Mouse (Mus musculus): ENCODE results near the gene Gys1. TPM values are rescaled to one million over a fixed set of nuclear protein-coding genes. Genes with fewer than 3 reads are reported as not detected.

Gys1 gene
- polyA plus RNA-seq, 1 experiment from 2014 or later = 44.9 TPM

- no peak for DNase-seq (ENCODE audit: low spot score)
- H3K4me1 ChIP-seq = peaks cover 22% of the 10 kb centered on the region
- peaks cover 58% of the 10 kb centered on the region for H3K36me3 ChIP-seq
- H3K27ac ChIP-seq = no peak overlapping the region
- H3K4me3 ChIP-seq = no peak overlapping the region
- H3K27me3 ChIP-seq (ENCODE audit: low read depth, poor library complexity, severe bottlenecking) = peaks cover 61% of the 10 kb centered on the region
- no peaks in the 10 kb centered on the region for H3K9me3 ChIP-seq (replicated peaks)
- WGBS = 91% methylated on average over 14 of the region's 14 CpGs
Measured at GRCm38 (mm10) chr7:45421194-45421593, 13.4 kb upstream of the Gys1 start.

GRCm38 (mm10) chr7:45426556-45426955, 8.1 kb upstream of the Gys1 start:
- Histone ChIP-seq H3K9me3 (replicated peaks) (no peaks in the 10 kb centered on the region), H3K27ac (no peak overlapping the region), H3K4me3 (no peak overlapping the region), H3K36me3 (peaks cover 100% of the 10 kb centered on the region), H3K27me3 (ENCODE audit: low read depth, poor library complexity, severe bottlenecking) (peaks cover 7% of the 10 kb centered on the region), H3K4me1 (no peaks in the 10 kb centered on the region)
- WGBS = 95% methylated on average over 8 of the region's 8 CpGs
- no peak for DNase-seq (ENCODE audit: low spot score)

- H3K36me3 ChIP-seq = peaks cover 41% of the 10 kb centered on the region
- no peak for DNase-seq (ENCODE audit: low spot score)
- H3K27me3 ChIP-seq (ENCODE audit: low read depth, poor library complexity, severe bottlenecking) = no peaks in the 10 kb centered on the region
- peak overlapping the region; percentile 88 for H3K27ac ChIP-seq
- WGBS = under 1% methylated on average over 7 of the region's 7 CpGs
- peak overlapping the region; percentile 78 for H3K4me3 ChIP-seq
- H3K4me1 ChIP-seq = peaks cover 52% of the 10 kb centered on the region
- no peaks in the 10 kb centered on the region for H3K9me3 ChIP-seq (replicated peaks)
Measured at GRCm38 (mm10) chr7:45433835-45434202, 825 bp upstream of the Gys1 start.

- 2% methylated on average over 16 of the region's 16 CpGs for WGBS
- peaks cover 52% of the 10 kb centered on the region for H3K4me1 ChIP-seq
- H3K27ac ChIP-seq = peak overlapping the region; percentile 88
- peaks cover 38% of the 10 kb centered on the region for H3K36me3 ChIP-seq
- no peak for DNase-seq (ENCODE audit: low spot score)
- H3K4me3 ChIP-seq = peak overlapping the region; percentile 78
- no peaks in the 10 kb centered on the region for H3K9me3 ChIP-seq (replicated peaks)
- H3K27me3 ChIP-seq (ENCODE audit: low read depth, poor library complexity, severe bottlenecking) = no peaks in the 10 kb centered on the region
Measured at GRCm38 (mm10) chr7:45435038-45435437, 394 bp downstream of the Gys1 start.

GRCm38 (mm10) chr7:45436444-45436843, 1.8 kb downstream of the Gys1 start:
- H3K27ac ChIP-seq = no peak overlapping the region; the same call in 1 of the 2 replicates
- peak overlapping the region; percentile 35; the same call in 1 of the 2 replicates for H3K4me3 ChIP-seq
- WGBS = 93% methylated on average over 5 of the region's 5 CpGs
- no peak for DNase-seq (ENCODE audit: low spot score)
- no peaks in the 10 kb centered on the region for H3K9me3 ChIP-seq (replicated peaks)
- peaks cover 52% of the 10 kb centered on the region for H3K4me1 ChIP-seq
- no peaks in the 10 kb centered on the region for H3K27me3 ChIP-seq (ENCODE audit: low read depth, poor library complexity, severe bottlenecking)
- H3K36me3 ChIP-seq = peaks cover 38% of the 10 kb centered on the region

GRCm38 (mm10) chr7:45437046-45437445, 2.4 kb downstream of the Gys1 start:
- Histone ChIP-seq H3K4me3 (peak overlapping the region; percentile 35), H3K9me3 (replicated peaks) (no peaks in the 10 kb centered on the region), H3K27ac (peak overlapping the region; percentile 75), H3K27me3 (ENCODE audit: low read depth, poor library complexity, severe bottlenecking) (no peaks in the 10 kb centered on the region), H3K4me1 (peaks cover 52% of the 10 kb centered on the region), H3K36me3 (peaks cover 35% of the 10 kb centered on the region)
- DNase-seq (ENCODE audit: low spot score) = peak; percentile 39
- WGBS = 20% methylated on average over 6 of the region's 6 CpGs

- H3K27ac ChIP-seq = peak within 1 kb of the TSS; percentile 75
- H3K4me3 ChIP-seq = peak within 1 kb of the TSS; percentile 35
- WGBS = 13% methylated on average over 19 of the region's 19 CpGs
- peak; percentile 57 for DNase-seq (ENCODE audit: low spot score)
- peaks cover 48% of the 10 kb centered on the region for H3K4me1 ChIP-seq
- H3K36me3 ChIP-seq = peaks cover 34% of the 10 kb centered on the region
- no peaks in the 10 kb centered on the region for H3K9me3 ChIP-seq (replicated peaks)
- H3K27me3 ChIP-seq (ENCODE audit: low read depth, poor library complexity, severe bottlenecking) = no peaks in the 10 kb centered on the region
Measured at GRCm38 (mm10) chr7:45437521-45438276, 3.1 kb downstream of the Gys1 start, which contains the start of gene Ruvbl2. Ruvbl2 (minus strand) TSS chr7:45438096.

- no peaks in the 10 kb centered on the region for H3K27me3 ChIP-seq (ENCODE audit: low read depth, poor library complexity, severe bottlenecking)
- H3K4me1 ChIP-seq = peaks cover 2% of the 10 kb centered on the region; the same call in 1 of the 2 replicates
- H3K4me3 ChIP-seq = no peak overlapping the region
- peaks cover 83% of the 10 kb centered on the region for H3K36me3 ChIP-seq
- 85% methylated on average over 22 of the region's 22 CpGs for WGBS
- H3K9me3 ChIP-seq (replicated peaks) = no peaks in the 10 kb centered on the region
- DNase-seq (ENCODE audit: low spot score) = no peak
- no peak overlapping the region for H3K27ac ChIP-seq
Measured at GRCm38 (mm10) chr7:45443526-45444420, 9.1 kb downstream of the Gys1 start.

- Histone ChIP-seq H3K9me3 (replicated peaks) (no peaks in the 10 kb centered on the region), H3K4me1 (peaks cover 2% of the 10 kb centered on the region; the same call in 1 of the 2 replicates), H3K27ac (no peak overlapping the region), H3K27me3 (ENCODE audit: low read depth, poor library complexity, severe bottlenecking) (no peaks in the 10 kb centered on the region), H3K4me3 (no peak overlapping the region), H3K36me3 (peaks cover 76% of the 10 kb centered on the region)
- DNase-seq (ENCODE audit: low spot score) = no peak
Measured at GRCm38 (mm10) chr7:45446589-45446988, 11.9 kb downstream of the Gys1 start.

GRCm38 (mm10) chr7:45447325-45447990, 12.8 kb downstream of the Gys1 start:
- DNase-seq (ENCODE audit: low spot score) = peak; percentile 40
- WGBS = 29% methylated on average over 11 of the region's 11 CpGs
- Histone ChIP-seq H3K9me3 (replicated peaks) (no peaks in the 10 kb centered on the region), H3K36me3 (peaks cover 80% of the 10 kb centered on the region), H3K4me1 (peaks cover 2% of the 10 kb centered on the region; the same call in 1 of the 2 replicates), H3K27me3 (ENCODE audit: low read depth, poor library complexity, severe bottlenecking) (no peaks in the 10 kb centered on the region), H3K27ac (no peak overlapping the region), H3K4me3 (no peak overlapping the region)

- Histone ChIP-seq H3K9me3 (replicated peaks) (no peaks in the 10 kb centered on the region), H3K4me1 (peaks cover 2% of the 10 kb centered on the region; the same call in 1 of the 2 replicates), H3K36me3 (peaks cover 76% of the 10 kb centered on the region), H3K4me3 (no peak overlapping the region), H3K27ac (no peak overlapping the region), H3K27me3 (ENCODE audit: low read depth, poor library complexity, severe bottlenecking) (no peaks in the 10 kb centered on the region)
- no peak for DNase-seq (ENCODE audit: low spot score)
- WGBS = 97% methylated on average over 1 of the region's 1 CpGs
Measured at GRCm38 (mm10) chr7:45449974-45450373, 15.3 kb downstream of the Gys1 start.

- H3K27me3 ChIP-seq (ENCODE audit: low read depth, poor library complexity, severe bottlenecking) = no peaks in the 10 kb centered on the region
- peaks cover 75% of the 10 kb centered on the region for H3K36me3 ChIP-seq
- WGBS = 54% methylated on average over 23 of the region's 23 CpGs
- peak; percentile 87 for DNase-seq (ENCODE audit: low spot score)
- H3K4me1 ChIP-seq = peaks cover 2% of the 10 kb centered on the region; the same call in 1 of the 2 replicates
- no peak overlapping the region for H3K4me3 ChIP-seq
- H3K27ac ChIP-seq = no peak overlapping the region
- H3K9me3 ChIP-seq (replicated peaks) = no peaks in the 10 kb centered on the region
Measured at GRCm38 (mm10) chr7:45451344-45451982, 16.8 kb downstream of the Gys1 start.
